ENCODE assay signal across 11 mouse cellular contexts in the genomic region with DNA sequence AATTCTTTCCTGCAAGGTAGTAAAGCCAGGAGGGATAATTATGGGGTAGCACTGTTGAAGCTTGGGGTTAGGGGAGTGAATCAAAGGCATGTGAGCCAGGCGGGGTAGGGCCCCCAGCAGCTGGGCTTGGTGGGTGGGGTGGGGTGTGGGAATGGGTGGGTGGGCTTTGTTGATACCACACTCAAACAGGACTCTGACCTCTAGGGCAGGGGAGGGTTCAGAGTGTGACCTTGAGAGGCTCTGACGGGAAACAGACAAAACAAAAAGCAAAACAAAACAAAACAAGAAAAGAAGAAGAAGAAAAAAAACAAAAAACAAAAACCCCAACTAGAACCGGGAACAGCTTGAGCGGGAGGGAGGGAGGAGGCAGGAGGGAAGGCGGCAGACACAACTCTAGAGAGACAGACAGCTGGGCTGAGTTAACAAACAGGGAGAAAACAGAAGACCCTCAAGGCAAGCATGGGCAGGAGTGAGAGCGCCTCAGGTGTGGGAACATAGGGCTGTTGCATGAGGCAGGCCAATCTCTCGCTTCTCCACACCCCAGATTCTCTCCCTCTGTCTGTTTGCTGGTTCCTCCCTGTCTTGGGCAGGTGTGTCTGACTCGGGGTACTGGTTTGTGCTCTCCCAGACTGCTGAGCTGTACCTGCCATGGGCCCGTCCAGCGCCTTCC. TPM values are rescaled to one million over a fixed set of nuclear protein-coding genes. Genes with fewer than 3 reads are reported as not detected.
DNase-seq lines count a peak whose midpoint lies in the region; ATAC-seq and TF ChIP-seq lines count a peak whose summit lies in the region.
"Had no signal": no experiment of that assay in that cellular context is flagged by ENCODE, and none has a peak within 500 bp of the region (broad histone marks: within the 10 kb centered on the region; RNA-seq: fewer than 3 reads in every experiment).

A gene (plus strand): TSS at position 396 of the 670 bp plus-strand sequence.

- H3K4me2 ChIP-seq in embryonic facial prominence, embryonic 13.5 days: peak within 1 kb of the TSS; percentile 45
- H3K4me2 ChIP-seq in intestine, embryonic 14.5 days (ENCODE audit: low read length): peak within 1 kb of the TSS; percentile 33
- peak within 1 kb of the TSS; percentile 54 for H3K4me2 ChIP-seq in neural tube, embryonic 12.5 days (replicated peaks)

- 0 out of 2 replicates have a peak, but pooled peaks cover 2% of the 10 kb centered on the region for H3K4me1 ChIP-seq in liver, adult 2 months (ENCODE audit: control insufficient read depth, insufficient read depth, low read length)
- H3K4me1 ChIP-seq in embryonic facial prominence, embryonic 13.5 days: peaks cover 32% of the 10 kb centered on the region
- H3K4me1 ChIP-seq in intestine, embryonic 14.5 days (replicated peaks; ENCODE audit: control insufficient read depth, insufficient read depth, low read length): peaks cover 10% of the 10 kb centered on the region
- peaks cover 18% of the 10 kb centered on the region for H3K4me1 ChIP-seq in neural tube, embryonic 12.5 days

- ATAC-seq in embryonic facial prominence, embryonic 13.5 days (ENCODE audit: insufficient number of reproducible peaks, insufficient read depth, low FRiP score, low TSS enrichment, low read depth): no peak
- no peak for ATAC-seq in intestine, embryonic 14.5 days (replicated peaks; ENCODE audit: low FRiP score, low TSS enrichment, low read depth)
- no peak for ATAC-seq in neural tube, embryonic 12.5 days (ENCODE audit: low FRiP score, low read depth)

- TF ChIP-seq CTCF in liver, adult 2 months (IDR thresholded peaks at IDR 0.05; ENCODE audit: low read depth, low read length): no peak

- peak within 1 kb of the TSS; percentile 46 for H3K9ac ChIP-seq in liver, adult 2 months (ENCODE audit: low read depth, low read length)
- no peak within 1 kb of the TSS; the same call in 1 of the 2 replicates for H3K9ac ChIP-seq in embryonic facial prominence, embryonic 13.5 days
- no peak within 1 kb of the TSS for H3K9ac ChIP-seq in intestine, embryonic 14.5 days (ENCODE audit: low read length)
- peak within 1 kb of the TSS; percentile 45 for H3K9ac ChIP-seq in neural tube, embryonic 12.5 days

- peak within 1 kb of the TSS; percentile 59 for H3K4me3 ChIP-seq in liver, adult 2 months (ENCODE audit: insufficient read depth, low read depth, low read length)
- peak within 1 kb of the TSS; percentile 20; the same call in 1 of the 2 replicates for H3K4me3 ChIP-seq in embryonic facial prominence, embryonic 13.5 days
- peak within 1 kb of the TSS; percentile 6; the same call in 1 of the 2 replicates for H3K4me3 ChIP-seq in intestine, embryonic 14.5 days (ENCODE audit: low read depth, low read length)
- peak within 1 kb of the TSS; percentile 7; the same call in 1 of the 2 replicates for H3K4me3 ChIP-seq in neural tube, embryonic 12.5 days

- no peak for TF ChIP-seq POLR2A in liver, adult 2 months (IDR thresholded peaks at IDR 0.05; ENCODE audit: extremely low read depth, insufficient read depth, low read length)

- intact Hi-C loops in left cerebral cortex, postnatal 10 days (cut with DNase I): no loop called here

- 57% methylated on average over 10 of the region's 10 CpGs for WGBS in liver, adult 2 months
- 5% methylated on average over 10 of the region's 10 CpGs for WGBS in embryonic facial prominence, embryonic 13.5 days
- WGBS in intestine, embryonic 14.5 days: 23% methylated on average over 10 of the region's 10 CpGs
- 26% methylated on average over 10 of the region's 10 CpGs for WGBS in neural tube, embryonic 12.5 days

- peak within 1 kb of the TSS; percentile 29; the same call in 1 of the 2 replicates for H3K27ac ChIP-seq in liver, adult 2 months (replicated peaks; ENCODE audit: insufficient read depth, low read depth, low read length)
- H3K27ac ChIP-seq in embryonic facial prominence, embryonic 13.5 days: peak within 1 kb of the TSS; percentile 55; the same call in 1 of the 2 replicates
- H3K27ac ChIP-seq in intestine, embryonic 14.5 days (ENCODE audit: low read depth): peak within 1 kb of the TSS; percentile 7; the same call in 1 of the 2 replicates
- H3K27ac ChIP-seq in neural tube, embryonic 12.5 days: no peak within 1 kb of the TSS

- DNase-seq in liver, adult 2 months (ENCODE audit: extremely low read depth, low read depth, low spot score): no peak
- DNase-seq in liver: no peak
- no peak for DNase-seq in intestine, embryonic 14.5 days (ENCODE audit: low spot score)
- no peak for DNase-seq in left cerebral cortex, postnatal 10 days (ENCODE audit: extremely low spot score in 1 of 2, low spot score in 2 of 2)
- DNase-seq in adrenal gland, adult 2 months: no peak
- no peak for DNase-seq in cerebellum, adult 11 months
- DNase-seq: adrenal gland, postnatal 14 days; right cerebral cortex, postnatal 4 days had no signal

- H3K36me3 ChIP-seq in liver, adult 2 months (ENCODE audit: control insufficient read depth, insufficient read depth, low read length): no peaks in the 10 kb centered on the region
- no peaks in the 10 kb centered on the region for H3K36me3 ChIP-seq in embryonic facial prominence, embryonic 13.5 days
- H3K36me3 ChIP-seq in intestine, embryonic 14.5 days (ENCODE audit: control insufficient read depth, insufficient read depth, low read length): no peaks in the 10 kb centered on the region
- no peaks in the 10 kb centered on the region for H3K36me3 ChIP-seq in neural tube, embryonic 12.5 days

- H3K27me3 ChIP-seq in liver, adult 2 months (ENCODE audit: control insufficient read depth, insufficient read depth, low read length): no peaks in the 10 kb centered on the region
- H3K27me3 ChIP-seq in embryonic facial prominence, embryonic 13.5 days: peaks cover 16% of the 10 kb centered on the region
- H3K27me3 ChIP-seq in intestine, embryonic 14.5 days (replicated peaks; ENCODE audit: control insufficient read depth, insufficient read depth, low read length): no peaks in the 10 kb centered on the region
- H3K27me3 ChIP-seq in neural tube, embryonic 12.5 days (replicated peaks): 0 out of 2 replicates have a peak, but pooled peaks cover 2% of the 10 kb centered on the region

- H3K9me3 ChIP-seq in embryonic facial prominence, embryonic 13.5 days: no peaks in the 10 kb centered on the region
- no peaks in the 10 kb centered on the region for H3K9me3 ChIP-seq in intestine, embryonic 14.5 days (ENCODE audit: control insufficient read depth, low read length)
- H3K9me3 ChIP-seq in neural tube, embryonic 12.5 days: no peaks in the 10 kb centered on the region

- H3K79me2 ChIP-seq in liver, adult 2 months (ENCODE audit: control insufficient read depth, insufficient read depth, low read length): no peaks in the 10 kb centered on the region

RNA-seq across cellular contexts. Expression of the gene that starts here (rescaled TPM):
- 0.37 TPM in 1 of 2 replicates, not detected in the other for total RNA-seq in liver, adult 2 months (2014; rRNA removed)
- 0.33 and 0.35 TPM in 2 replicates for polyA plus RNA-seq in liver, adult 2 months (2012; rRNA removed)
- polyA plus RNA-seq in embryonic facial prominence, embryonic 13.5 days (2015; fragmentation: Nextera tagmentation; extraction: Ambion mirVana): 4.3 and 4.9 TPM in 2 replicates
- polyA plus RNA-seq in intestine, embryonic 14.5 days (2014; fragmentation: Nextera tagmentation; extraction: Ambion mirVana): 1.3 and 2.8 TPM in 2 replicates
- polyA plus RNA-seq in neural tube, embryonic 12.5 days (2016; fragmentation: Nextera tagmentation; extraction: Ambion mirVana): 0.38 and 0.57 TPM in 2 replicates
- 1 to 10 TPM; 1.6 to 2.3 TPM for total RNA-seq in left cerebral cortex, postnatal 10 days (2021)
- not detected for total RNA-seq in adrenal gland, adult 2 months (2021)
- polyA plus RNA-seq in adrenal gland, adult 2 months (2012; rRNA removed): 0.21 and 0.34 TPM in 2 replicates
- total RNA-seq: adrenal gland, postnatal 14 days; hematopoietic stem cell, adult 5-6 weeks had no signal

Comparison
In these comparisons a context has a peak if more than half of its experiments do, and no peak if none do; other contexts are left out.
1. H3K4me3 ChIP-seq: peak in every context shown above with its lines; median percentile 59 in liver, adult 2 months; 20 in embryonic facial prominence, embryonic 13.5 days; 7 in neural tube, embryonic 12.5 days; 6 in intestine, embryonic 14.5 days.
2. H3K9ac ChIP-seq: peak in liver, adult 2 months (single experiment) and neural tube, embryonic 12.5 days (single experiment); none in embryonic facial prominence, embryonic 13.5 days (single experiment) and intestine, embryonic 14.5 days (single experiment).
3. Peak in every context shown above with its lines, with median percentiles within 50 percentile points of each other: H3K4me2 ChIP-seq.